Mouse (Mus musculus): ENCODE measurements around the gene Gm26727. TPM values are rescaled to one million over a fixed set of nuclear protein-coding genes. Genes with fewer than 3 reads are reported as not detected.
A peak's percentile ranks its signal among the peaks of the same experiment; 100 is the strongest.
"Not testable (repeated sequence)": the region's sequence is repeated elsewhere in the genome, so short reads cannot be mapped to it uniquely, and the experiment has no call there.

The Gm26727 gene
- total RNA-seq (2021): not detected
- long read RNA-seq, experiment 1: 0 reads
- long read RNA-seq, experiment 2: 0 reads

DNA sequence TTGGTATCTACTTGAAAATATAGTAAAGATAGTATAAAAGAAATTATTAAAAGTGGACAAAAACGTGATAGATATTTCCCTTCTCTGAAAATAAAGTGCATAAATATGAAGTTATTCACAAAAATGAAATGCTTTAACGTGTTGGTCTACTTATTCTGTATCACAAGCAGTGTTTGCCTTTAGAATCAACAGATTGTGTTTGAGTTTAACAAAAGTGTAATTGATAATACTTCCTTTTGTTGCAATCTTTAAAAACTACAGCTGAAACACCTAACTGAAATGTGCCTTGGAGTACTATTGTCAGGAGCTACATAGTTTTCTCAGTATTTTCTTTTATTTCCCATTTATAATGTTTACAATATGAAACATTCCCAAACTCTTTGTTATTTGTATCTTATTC lies at the start of gene Gm26727:
TSS of gene Gm26727 (minus strand) at position 101 of the 400 bp plus-strand sequence.
- no peak for DNase-seq (ENCODE audit: low spot score in 2 of 2)

DNA sequence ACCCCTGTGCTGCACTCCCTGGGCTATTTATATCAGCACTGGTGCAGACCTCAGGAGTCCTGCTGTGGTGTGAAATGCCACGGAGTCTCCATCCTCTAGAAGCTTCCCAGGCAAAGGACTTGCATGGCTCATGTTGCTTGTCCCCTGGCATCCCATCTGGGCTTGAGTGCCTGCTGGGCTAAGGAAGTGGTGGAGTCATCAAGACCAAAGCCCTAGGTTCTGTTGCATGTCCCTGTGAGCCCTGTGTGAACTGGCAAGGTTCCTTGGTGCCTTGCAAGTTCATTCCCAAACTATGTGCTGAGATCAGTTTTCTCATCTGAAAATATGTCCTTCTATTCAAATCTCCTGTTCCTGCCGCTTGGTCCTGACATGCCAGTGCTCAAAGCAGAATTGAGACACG lies 48.1 kb upstream of the Gm26727 start:
- no peak for DNase-seq (ENCODE audit: low spot score in 2 of 2)

- DNase-seq (ENCODE audit: low spot score in 2 of 2): peak; percentile 20 to 37
These were observed 44.8 kb upstream of the Gm26727 start for GRCm38 (mm10) chr2:67477753-67478152.

- DNase-seq (ENCODE audit: low spot score in 2 of 2): not testable (repeated sequence)
These were observed 37.0 kb upstream of the Gm26727 start for GRCm38 (mm10) chr2:67470030-67470429.

DNA sequence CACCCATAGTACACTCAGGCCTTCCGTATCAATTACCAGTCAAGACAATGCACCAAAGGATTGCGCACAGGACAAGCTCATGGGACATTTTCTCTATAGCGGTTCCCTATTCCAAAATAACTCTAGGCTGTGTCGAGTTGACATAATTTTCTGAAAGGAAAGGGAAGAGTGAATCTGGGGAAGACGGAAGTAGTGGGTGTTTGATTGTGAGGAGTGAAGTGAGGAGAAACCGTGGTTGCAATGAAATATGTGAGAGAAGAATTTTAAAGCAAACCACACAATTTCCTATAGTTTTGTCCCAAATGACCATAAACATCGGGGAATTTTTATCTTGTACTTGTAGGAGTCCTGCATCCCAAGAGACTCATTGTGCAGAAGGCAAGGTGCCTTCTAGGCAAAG lies 34.1 kb upstream of the Gm26727 start:
- no peak for DNase-seq (ENCODE audit: low spot score in 2 of 2)

- no peak for DNase-seq (ENCODE audit: low spot score in 2 of 2)
These were observed 27.9 kb upstream of the Gm26727 start for GRCm38 (mm10) chr2:67460857-67461256.

GRCm38 (mm10) chr2:67447206-67447605 lies 14.2 kb upstream of the Gm26727 start:
- peak in 1 of 2 experiments; percentile 19 for DNase-seq (ENCODE audit: low spot score in 2 of 2)

DNA sequence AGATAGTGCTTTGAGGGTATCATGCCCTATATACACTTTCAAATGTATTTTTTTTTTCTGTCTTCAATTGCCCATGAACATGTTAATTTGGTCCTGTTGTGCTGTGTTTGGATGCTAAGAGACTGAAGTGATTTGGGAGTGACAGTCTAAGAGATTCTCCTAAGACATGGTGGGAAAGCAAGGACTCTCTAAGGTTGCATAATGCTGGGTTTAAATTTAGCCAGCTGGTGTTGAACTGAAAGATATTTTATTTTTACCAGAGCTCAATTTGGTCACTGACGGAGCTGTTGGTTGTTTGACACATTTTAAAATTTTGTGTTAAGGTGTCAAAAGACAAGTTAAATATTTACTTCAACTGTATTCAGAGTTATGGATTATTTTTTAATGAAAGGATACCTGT lies 13.8 kb upstream of the Gm26727 start:
- DNase-seq (ENCODE audit: low spot score in 2 of 2): no peak

DNA sequence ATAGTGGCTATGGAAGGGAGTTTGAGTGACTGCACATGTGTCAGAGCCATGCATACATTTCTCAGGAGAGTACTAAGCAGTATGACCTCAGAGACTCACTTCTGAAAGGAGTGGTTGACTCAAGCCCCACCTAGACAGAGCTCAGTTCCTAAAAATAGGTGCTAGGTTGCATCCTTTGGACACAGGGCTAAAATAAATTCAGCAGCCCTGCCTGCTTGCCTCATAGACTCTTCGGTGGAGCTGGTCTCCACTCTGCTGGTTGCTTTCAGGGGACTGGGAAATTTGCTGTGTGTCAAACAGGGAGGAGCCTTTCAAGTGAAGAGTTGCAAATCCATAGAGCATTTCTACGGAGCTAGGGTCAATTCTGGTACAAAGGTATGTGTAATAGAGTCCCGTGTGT lies 12.8 kb upstream of the Gm26727 start, which contains the start of gene Xirp2:
TSS of gene Xirp2 (plus strand) at position 223 of the 400 bp plus-strand sequence.
- DNase-seq (ENCODE audit: low spot score in 2 of 2): no peak

DNA sequence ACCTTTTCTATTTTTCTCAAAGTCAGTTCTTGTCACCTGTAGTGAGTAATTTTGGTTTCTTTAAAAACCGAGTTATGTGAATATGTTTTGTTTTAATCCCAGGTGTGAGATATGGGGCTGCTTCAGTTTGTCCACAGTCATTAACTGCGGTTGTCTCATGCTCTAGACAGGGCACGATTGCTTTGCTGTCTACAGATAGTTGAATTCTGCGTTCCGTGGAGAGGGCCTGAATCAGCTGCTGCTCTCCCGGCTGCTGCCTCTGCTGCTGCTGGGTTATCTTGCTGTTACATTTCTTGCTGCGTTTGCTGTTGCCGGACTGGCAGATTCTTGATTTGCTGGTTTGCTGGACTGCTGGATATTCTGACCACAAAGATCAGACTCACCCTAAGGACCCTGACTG lies 5.3 kb upstream of the Gm26727 start:
- no peak for DNase-seq (ENCODE audit: low spot score in 2 of 2)

DNA sequence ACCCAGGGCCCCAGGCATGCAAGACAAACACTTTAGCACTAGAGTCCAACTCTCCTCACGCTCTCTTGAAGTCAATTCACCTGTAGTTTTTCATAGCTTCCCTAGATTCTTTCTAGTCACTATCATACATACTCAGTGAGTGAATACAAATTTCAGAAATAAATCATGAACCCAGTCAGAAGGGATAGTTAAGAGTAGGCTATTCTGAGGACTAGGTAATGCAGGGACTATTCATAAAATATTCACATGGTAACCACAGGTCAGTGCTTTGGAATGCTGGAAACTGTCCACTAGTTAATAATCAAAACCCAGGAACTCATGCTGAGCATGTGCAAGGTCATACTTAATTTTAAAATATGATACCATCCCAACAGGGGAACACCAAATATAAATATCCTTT lies 10.2 kb downstream of the Gm26727 start:
- DNase-seq (ENCODE audit: low spot score in 2 of 2): no peak

GRCm38 (mm10) chr2:67420853-67421252 lies 12.1 kb downstream of the Gm26727 start:
- no peak for DNase-seq (ENCODE audit: low spot score in 2 of 2)

GRCm38 (mm10) chr2:67413425-67413824 lies 19.6 kb downstream of the Gm26727 start, which contains the start of gene Gm21830:
TSS of gene Gm21830 (plus strand) at chr2:67413725.
- DNase-seq (ENCODE audit: low spot score in 2 of 2): not testable (repeated sequence)

Other genes starting within 250 kb of the Gm26727 start
- not detected for gene Gm21830, start 19.5 kb downstream of the Gm26727 start, total RNA-seq (2021)
- gene Xirp2, start 12.8 kb upstream of the Gm26727 start, total RNA-seq (2021): 100 to 1,000 TPM in 1 of 2 experiments, 10 to 100 TPM in 1; 98.1 to 112 TPM
- gene B3galt1, start 132.7 kb upstream of the Gm26727 start, total RNA-seq (2021): 1 to 10 TPM; 6.5 to 6.8 TPM